Mouse (Mus musculus): ENCODE data around the gene Xrra1. TPM values are rescaled to one million over a fixed set of nuclear protein-coding genes. Genes with fewer than 3 reads are reported as not detected.

Xrra1 gene
- polyA plus RNA-seq, 1 experiment from 2014 or later: 0.84 TPM

DNA sequence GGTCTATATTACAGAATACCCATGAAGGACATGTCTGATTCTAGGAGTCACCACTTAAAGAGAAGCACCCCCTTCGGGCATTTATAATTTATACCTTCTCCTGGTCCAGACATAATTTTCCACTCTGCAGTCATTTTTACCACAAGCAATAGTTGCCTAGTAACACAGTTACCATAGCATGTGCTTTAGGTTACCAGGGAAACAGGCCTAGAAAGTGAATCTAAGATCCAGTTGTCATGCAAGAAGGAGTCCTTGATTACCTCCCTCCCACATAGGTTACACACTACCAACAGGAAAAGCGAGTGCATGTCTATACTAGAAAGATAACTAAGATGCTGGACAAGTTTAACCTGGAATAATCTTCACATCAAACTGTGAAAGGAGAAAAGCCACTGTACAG, 19.3 kb downstream of the Xrra1 start:
- no peak overlapping the region for H3K27ac ChIP-seq (replicated peaks)
- 39% methylated on average over 2 of the region's 2 CpGs for WGBS

DNA sequence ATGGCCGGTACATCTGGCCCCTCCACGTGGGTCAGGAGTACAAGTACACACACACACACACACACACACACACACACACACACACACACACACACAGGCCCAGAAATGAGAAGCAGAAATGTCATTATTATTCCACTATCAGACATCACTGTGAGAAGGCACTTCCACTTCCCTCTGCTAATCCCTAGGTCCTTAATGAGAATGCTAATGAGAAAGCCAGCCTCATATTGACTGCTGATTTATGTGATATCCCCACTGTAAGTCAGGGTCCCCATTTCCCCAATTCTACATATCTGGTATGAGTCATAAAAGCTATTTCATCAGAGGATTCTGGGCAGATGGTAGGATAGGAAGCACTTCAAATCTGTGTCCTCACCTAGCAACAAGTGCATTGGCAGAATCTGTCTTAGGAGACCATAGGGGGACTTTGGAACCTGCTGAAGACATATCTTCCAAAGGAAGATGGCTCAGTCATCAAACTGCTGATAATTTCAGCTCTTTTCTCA, 28.4 kb downstream of the Xrra1 start:
- Histone ChIP-seq H3K27ac (replicated peaks) (no peak overlapping the region), H3K36me3 (no peaks in the 10 kb centered on the region), H3K4me2 (no peak overlapping the region), H3K27me3 (replicated peaks) (no peaks in the 10 kb centered on the region), H3K9me3 (replicated peaks) (no peaks in the 10 kb centered on the region), H3K4me3 (replicated peaks) (no peak overlapping the region), H3K9ac (replicated peaks) (no peak overlapping the region), H3K4me1 (peaks cover 6% of the 10 kb centered on the region; the same call in 1 of the 2 replicates)
- WGBS: 81% methylated on average over 2 of the region's 2 CpGs
- ATAC-seq (ENCODE audit: low FRiP score): no peak

More for the DNA sequence above, 19.3 kb downstream of the Xrra1 start:
- ATAC-seq (ENCODE audit: low FRiP score): peak; percentile 61; the same call in 1 of the 2 replicates
- H3K4me2 ChIP-seq: no peak overlapping the region
- H3K9me3 ChIP-seq (replicated peaks): no peaks in the 10 kb centered on the region
- H3K36me3 ChIP-seq: no peaks in the 10 kb centered on the region
- no peak overlapping the region for H3K4me3 ChIP-seq (replicated peaks)
- H3K9ac ChIP-seq (replicated peaks): no peak overlapping the region
- H3K27me3 ChIP-seq (replicated peaks): no peaks in the 10 kb centered on the region
- H3K4me1 ChIP-seq: peaks cover 7% of the 10 kb centered on the region; the same call in 1 of the 2 replicates

DNA sequence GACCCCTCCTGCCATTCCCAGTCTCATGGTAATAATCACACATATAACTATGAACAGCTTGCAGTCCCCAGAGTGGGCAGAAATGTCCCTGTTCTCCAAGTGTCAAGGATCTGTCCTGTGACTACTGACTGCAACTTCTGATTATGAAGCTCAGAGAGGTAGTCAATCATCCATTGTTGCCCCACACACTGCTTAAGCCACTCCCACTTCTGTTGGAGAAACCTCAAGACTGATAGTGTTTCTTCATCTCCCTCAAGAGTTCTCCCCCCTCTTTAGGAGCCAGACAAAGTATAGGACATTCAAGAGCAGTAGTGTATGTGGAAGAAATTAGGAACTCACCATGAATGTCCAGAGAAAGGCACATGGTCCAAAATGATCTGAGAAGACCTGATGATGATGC, 28.8 kb downstream of the Xrra1 start:
- peaks cover 6% of the 10 kb centered on the region; the same call in 1 of the 2 replicates for H3K4me1 ChIP-seq
- no peak overlapping the region for H3K27ac ChIP-seq (replicated peaks)
- H3K9me3 ChIP-seq (replicated peaks): no peaks in the 10 kb centered on the region
- ATAC-seq (ENCODE audit: low FRiP score): no peak
- no peak overlapping the region for H3K4me2 ChIP-seq
- no peak overlapping the region for H3K4me3 ChIP-seq (replicated peaks)
- H3K36me3 ChIP-seq: no peaks in the 10 kb centered on the region
- no peak overlapping the region for H3K9ac ChIP-seq (replicated peaks)
- H3K27me3 ChIP-seq (replicated peaks): no peaks in the 10 kb centered on the region

DNA sequence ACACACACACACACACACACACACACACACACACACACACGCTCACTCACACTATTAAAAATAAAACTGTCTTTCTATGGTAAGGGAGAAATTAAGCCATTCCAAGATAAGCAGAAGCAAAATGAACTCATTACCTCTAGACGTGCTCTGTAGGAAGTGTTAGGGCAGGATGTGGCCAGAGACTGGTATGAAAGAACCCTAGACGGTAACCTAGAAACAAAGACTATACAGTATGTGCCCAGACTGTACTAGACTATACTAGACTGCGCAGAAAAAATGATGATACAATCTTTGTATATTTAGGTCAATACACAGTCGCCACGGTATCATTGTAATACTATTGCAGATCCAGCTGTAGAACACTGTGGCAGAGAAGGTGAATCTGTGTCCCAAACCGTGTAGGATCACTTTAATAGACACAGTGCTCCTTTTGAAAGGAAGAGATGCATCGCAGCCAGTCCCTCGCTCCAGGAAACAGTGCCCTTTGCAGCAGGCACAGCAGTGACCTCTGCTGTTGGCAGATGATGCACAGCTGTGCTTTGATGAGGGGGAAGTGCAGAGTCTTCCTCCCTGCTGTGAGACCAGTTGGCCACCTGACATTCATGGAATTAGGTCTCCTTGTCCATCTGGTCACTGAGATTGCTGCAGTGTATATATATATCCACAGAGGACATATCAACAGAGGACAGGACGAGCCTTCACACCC, 30.4 kb downstream of the Xrra1 start:
- H3K4me2 ChIP-seq: no peak overlapping the region
- no peak overlapping the region for H3K4me3 ChIP-seq (replicated peaks)
- H3K4me1 ChIP-seq: peaks cover 17% of the 10 kb centered on the region
- no peaks in the 10 kb centered on the region for H3K9me3 ChIP-seq (replicated peaks)
- 49% methylated on average over 10 of the region's 10 CpGs for WGBS
- no peak overlapping the region for H3K9ac ChIP-seq (replicated peaks)
- H3K27me3 ChIP-seq (replicated peaks): no peaks in the 10 kb centered on the region
- H3K27ac ChIP-seq (replicated peaks): 0 out of 2 replicates have a peak overlapping the region, but pooled peaks have one; percentile 9
- H3K36me3 ChIP-seq: no peaks in the 10 kb centered on the region
- ATAC-seq (ENCODE audit: low FRiP score): no peak; the same call in 1 of the 2 replicates

DNA sequence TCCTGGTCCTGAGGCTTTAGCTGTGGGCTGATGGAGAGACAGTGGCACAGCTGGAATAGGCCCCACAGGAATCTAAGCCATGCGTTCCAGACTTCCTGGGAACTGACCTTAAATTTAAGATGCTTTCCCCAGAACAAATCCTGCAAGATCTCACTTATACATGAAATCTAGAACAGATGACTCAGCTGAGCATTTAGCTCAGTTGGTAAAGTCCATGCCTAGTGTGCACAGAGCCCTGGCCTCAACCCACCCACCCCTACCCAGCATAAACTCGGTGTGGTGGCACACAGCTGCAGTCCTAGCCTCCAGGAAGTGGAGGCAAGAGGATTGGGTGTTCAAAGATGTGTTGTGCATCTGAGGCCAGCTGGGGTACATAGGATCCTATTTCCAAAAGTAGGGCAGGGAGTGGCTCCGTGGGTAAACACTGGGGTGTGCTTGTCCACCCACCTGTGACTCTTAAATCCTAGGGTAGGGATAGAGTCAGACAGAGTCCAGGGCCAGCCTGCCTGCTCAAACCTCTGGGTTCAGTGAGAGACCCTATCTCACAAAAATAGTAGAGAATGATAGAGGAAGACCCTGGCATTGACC, 31.3 kb downstream of the Xrra1 start:
- H3K4me1 ChIP-seq: peaks cover 27% of the 10 kb centered on the region
- H3K27me3 ChIP-seq (replicated peaks): no peaks in the 10 kb centered on the region
- WGBS: 80% methylated on average over 3 of the region's 3 CpGs
- no peak overlapping the region for H3K9ac ChIP-seq (replicated peaks)
- H3K36me3 ChIP-seq: no peaks in the 10 kb centered on the region
- H3K4me2 ChIP-seq: no peak overlapping the region
- H3K27ac ChIP-seq (replicated peaks): no peak overlapping the region
- H3K9me3 ChIP-seq (replicated peaks): no peaks in the 10 kb centered on the region
- H3K4me3 ChIP-seq (replicated peaks): no peak overlapping the region
- ATAC-seq (ENCODE audit: low FRiP score): no peak

DNA sequence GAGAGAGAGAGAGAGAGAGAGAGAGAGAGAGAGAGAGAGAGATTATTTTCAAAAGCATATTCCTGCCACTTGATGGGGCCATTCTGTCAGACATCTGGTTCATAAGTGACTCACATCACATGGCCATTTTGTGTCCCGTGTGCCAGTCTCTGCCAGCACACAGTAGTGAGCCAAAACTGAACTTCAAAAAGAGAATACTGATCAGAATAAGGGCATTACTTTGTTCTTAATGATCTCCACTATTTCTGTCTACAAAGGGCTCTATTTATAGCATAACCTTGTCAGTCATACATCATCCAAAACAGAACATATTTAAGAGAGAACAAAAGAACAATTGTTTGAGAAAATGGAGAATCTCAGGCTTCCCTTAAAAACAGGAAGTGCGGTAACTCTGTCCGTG, 32.6 kb downstream of the Xrra1 start:
- Histone ChIP-seq H3K4me2 (no peak overlapping the region), H3K9ac (replicated peaks) (no peak overlapping the region), H3K27me3 (replicated peaks) (no peaks in the 10 kb centered on the region), H3K9me3 (replicated peaks) (no peaks in the 10 kb centered on the region), H3K4me3 (replicated peaks) (no peak overlapping the region), H3K36me3 (no peaks in the 10 kb centered on the region), H3K4me1 (peaks cover 34% of the 10 kb centered on the region), H3K27ac (replicated peaks) (no peak overlapping the region)
- ATAC-seq (ENCODE audit: low FRiP score): no peak
- WGBS: 74% methylated on average over 3 of the region's 3 CpGs

DNA sequence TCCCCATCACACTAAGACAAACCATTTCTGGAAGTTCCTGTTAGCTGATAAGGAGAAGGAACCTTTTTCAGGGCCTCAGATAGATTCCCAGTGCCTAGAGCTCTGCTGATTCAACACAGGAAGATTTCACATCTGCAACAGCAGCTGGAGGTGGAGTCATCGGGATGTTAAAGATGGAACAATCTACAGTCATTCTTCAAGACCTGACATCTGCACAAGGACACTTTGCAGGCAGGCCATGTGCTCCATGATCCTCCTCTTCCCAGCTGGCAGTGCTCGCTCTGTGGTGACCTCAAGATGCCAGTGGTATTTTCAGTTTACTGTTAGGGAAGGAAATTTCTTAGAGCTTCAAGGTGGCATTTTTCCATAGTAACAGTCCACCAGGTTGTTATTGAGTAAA, 33.4 kb downstream of the Xrra1 start:
- Histone ChIP-seq H3K27me3 (replicated peaks) (no peaks in the 10 kb centered on the region), H3K4me1 (peaks cover 34% of the 10 kb centered on the region), H3K36me3 (no peaks in the 10 kb centered on the region), H3K4me3 (replicated peaks) (no peak overlapping the region), H3K9me3 (replicated peaks) (no peaks in the 10 kb centered on the region), H3K27ac (replicated peaks) (no peak overlapping the region), H3K4me2 (no peak overlapping the region), H3K9ac (replicated peaks) (no peak overlapping the region)
- no peak for ATAC-seq (ENCODE audit: low FRiP score)
- WGBS: 86% methylated on average over 2 of the region's 2 CpGs

DNA sequence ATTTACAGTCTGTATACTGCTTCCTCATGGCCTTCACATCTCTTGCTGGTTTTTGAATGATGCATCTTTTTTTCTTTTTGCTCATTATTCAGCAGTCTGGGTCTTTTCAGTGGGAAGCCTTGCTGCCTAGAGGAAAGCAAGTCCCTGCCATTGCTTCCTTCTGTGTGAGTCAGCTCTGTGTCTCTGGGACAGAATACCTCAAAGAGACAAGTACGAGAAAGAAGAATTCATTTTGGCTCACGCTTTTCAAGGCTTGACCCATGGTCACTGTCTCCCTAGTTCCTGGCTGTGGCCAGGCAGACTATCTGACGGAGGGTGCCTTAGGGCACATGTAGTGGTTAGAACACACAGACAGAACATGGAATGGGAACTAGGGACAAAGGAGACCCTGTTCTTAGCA, 35.1 kb downstream of the Xrra1 start:
- peak overlapping the region; percentile 54 for H3K27ac ChIP-seq (replicated peaks)
- no peaks in the 10 kb centered on the region for H3K36me3 ChIP-seq
- H3K4me1 ChIP-seq: peaks cover 34% of the 10 kb centered on the region
- 78% methylated on average over 3 of the region's 3 CpGs for WGBS
- no peak overlapping the region for H3K4me2 ChIP-seq
- H3K27me3 ChIP-seq (replicated peaks): no peaks in the 10 kb centered on the region
- no peak for ATAC-seq (ENCODE audit: low FRiP score)
- H3K4me3 ChIP-seq (replicated peaks): no peak overlapping the region
- no peaks in the 10 kb centered on the region for H3K9me3 ChIP-seq (replicated peaks)
- no peak overlapping the region for H3K9ac ChIP-seq (replicated peaks)

DNA sequence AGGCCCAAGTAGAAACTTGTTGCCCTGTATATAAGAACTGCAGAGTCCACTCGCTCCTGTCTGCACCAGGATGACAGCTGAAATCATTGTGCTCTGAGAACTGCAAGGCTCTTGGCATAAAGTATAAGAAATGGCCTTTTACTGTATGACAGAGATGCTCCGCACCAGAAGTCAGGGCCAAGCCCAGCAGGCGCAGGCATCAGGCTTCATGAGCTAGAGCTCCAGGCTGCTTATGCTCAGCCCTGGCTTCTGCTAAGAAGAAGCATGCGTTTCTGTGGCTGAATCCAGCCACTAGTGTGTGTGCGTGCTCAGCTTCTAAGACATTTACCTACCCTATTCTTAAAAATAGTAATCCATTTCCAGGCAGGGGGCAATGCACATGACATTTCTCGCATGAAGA, 35.6 kb downstream of the Xrra1 start:
- H3K4me2 ChIP-seq: no peak overlapping the region
- no peaks in the 10 kb centered on the region for H3K9me3 ChIP-seq (replicated peaks)
- H3K4me3 ChIP-seq (replicated peaks): no peak overlapping the region
- WGBS: 69% methylated on average over 6 of the region's 6 CpGs
- H3K9ac ChIP-seq (replicated peaks): no peak overlapping the region
- H3K27ac ChIP-seq (replicated peaks): peak overlapping the region; percentile 54
- H3K27me3 ChIP-seq (replicated peaks): no peaks in the 10 kb centered on the region
- H3K36me3 ChIP-seq: no peaks in the 10 kb centered on the region
- H3K4me1 ChIP-seq: peaks cover 29% of the 10 kb centered on the region
- no peak for ATAC-seq (ENCODE audit: low FRiP score)

DNA sequence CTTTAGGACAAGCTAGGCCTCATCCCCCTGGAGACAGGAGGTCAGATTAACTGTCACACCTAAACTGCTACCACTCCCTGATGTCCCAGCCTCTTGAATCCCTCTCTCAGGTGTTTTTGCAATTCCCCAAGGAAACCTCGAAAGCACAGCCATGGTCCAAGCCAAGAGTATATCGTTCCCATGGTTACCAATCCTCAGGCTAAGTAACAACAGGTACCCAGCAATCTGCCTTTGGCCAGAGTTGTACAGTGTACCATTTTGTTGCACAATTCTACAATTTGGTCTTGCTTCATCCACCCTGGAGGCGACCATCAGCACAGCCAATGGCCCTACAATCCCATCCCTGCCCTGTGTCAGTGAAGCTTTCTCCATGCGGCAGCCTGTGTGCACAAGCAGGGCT, 38.0 kb downstream of the Xrra1 start:
- WGBS: 87% methylated on average over 4 of the region's 4 CpGs
- Histone ChIP-seq H3K4me3 (replicated peaks) (no peak overlapping the region), H3K36me3 (no peaks in the 10 kb centered on the region), H3K9ac (replicated peaks) (no peak overlapping the region), H3K9me3 (replicated peaks) (no peaks in the 10 kb centered on the region), H3K27me3 (replicated peaks) (no peaks in the 10 kb centered on the region), H3K4me2 (no peak overlapping the region), H3K4me1 (peaks cover 27% of the 10 kb centered on the region), H3K27ac (replicated peaks) (no peak overlapping the region)
- ATAC-seq (ENCODE audit: low FRiP score): no peak

DNA sequence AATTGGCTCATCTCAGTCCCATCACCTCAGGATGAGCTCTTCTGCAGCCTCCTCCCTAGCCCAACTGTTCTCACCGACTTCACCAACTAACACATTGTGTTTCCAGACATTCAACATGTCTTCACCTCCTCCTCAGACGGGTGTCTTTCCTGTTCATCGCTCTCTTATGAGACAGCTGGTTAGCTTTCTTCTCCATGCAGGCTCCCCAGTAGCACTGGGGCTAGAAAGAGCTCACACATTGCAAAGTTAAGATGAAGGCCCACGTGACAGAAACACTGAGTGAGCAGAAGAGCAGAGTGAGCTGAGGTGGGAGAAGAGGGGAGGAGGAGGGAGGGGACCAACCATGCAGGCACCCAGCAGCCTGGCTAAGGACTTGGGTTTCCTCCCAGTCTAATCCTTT, 43.3 kb downstream of the Xrra1 start:
- no peak for ATAC-seq (ENCODE audit: low FRiP score)
- no peak overlapping the region for H3K4me2 ChIP-seq
- H3K27me3 ChIP-seq (replicated peaks): no peaks in the 10 kb centered on the region
- no peaks in the 10 kb centered on the region for H3K9me3 ChIP-seq (replicated peaks)
- no peak overlapping the region for H3K4me3 ChIP-seq (replicated peaks)
- H3K4me1 ChIP-seq: no peaks in the 10 kb centered on the region
- no peak overlapping the region for H3K9ac ChIP-seq (replicated peaks)
- 71% methylated on average over 4 of the region's 4 CpGs for WGBS
- H3K27ac ChIP-seq (replicated peaks): no peak overlapping the region
- no peaks in the 10 kb centered on the region for H3K36me3 ChIP-seq

DNA sequence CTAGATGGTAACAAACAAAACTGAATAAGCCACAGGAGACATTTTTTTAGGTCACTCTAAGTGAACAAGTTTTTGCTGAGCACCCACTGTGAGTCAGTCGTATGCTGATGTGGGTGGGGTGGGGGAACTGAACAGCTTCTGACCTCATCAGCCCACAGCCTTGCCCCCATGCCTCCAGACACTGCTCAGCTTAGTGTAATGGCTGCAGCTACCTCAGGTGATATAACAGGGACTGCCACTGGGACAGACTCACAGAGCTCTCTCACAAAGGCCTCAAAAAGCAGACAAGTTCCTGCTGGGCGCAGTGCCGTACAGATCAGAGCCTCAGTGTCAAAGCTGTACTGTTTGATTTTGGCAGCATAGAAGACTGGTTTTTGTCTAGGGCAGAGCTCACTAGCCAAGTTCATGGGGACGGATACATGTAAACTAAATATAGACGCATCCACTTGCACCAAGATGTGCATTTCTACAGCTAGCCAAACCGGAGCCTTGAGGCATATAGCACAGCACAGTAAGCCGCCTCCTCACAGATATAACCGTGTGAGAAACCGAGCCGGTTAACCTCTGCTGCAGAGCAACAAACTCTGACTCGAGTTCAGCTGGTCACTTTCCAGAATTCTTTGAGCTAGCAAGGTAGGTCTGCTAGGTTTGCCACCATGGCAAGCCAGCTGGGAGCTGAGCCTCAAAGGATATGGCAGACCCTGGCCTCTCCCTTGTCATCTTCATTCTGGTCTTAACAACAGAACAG, 44.2 kb downstream of the Xrra1 start:
- WGBS: 80% methylated on average over 11 of the region's 11 CpGs
- H3K9ac ChIP-seq (replicated peaks): no peak overlapping the region
- H3K4me2 ChIP-seq: no peak overlapping the region
- no peaks in the 10 kb centered on the region for H3K9me3 ChIP-seq (replicated peaks)
- H3K27me3 ChIP-seq (replicated peaks): no peaks in the 10 kb centered on the region
- no peak overlapping the region for H3K27ac ChIP-seq (replicated peaks)
- no peaks in the 10 kb centered on the region for H3K4me1 ChIP-seq
- H3K4me3 ChIP-seq (replicated peaks): no peak overlapping the region
- H3K36me3 ChIP-seq: no peaks in the 10 kb centered on the region
- ATAC-seq (ENCODE audit: low FRiP score): no peak
